Mouse (Mus musculus) retina, embryonic 14.5 days (tissue): ENCODE data around the gene Olfr372.
"Not testable (repeated sequence)": the region's sequence is repeated elsewhere in the genome, so short reads cannot be mapped to it uniquely, and the experiment has no call there.

ENCODE experiments used
- DNase-seq: peaks from one replicate; pipeline ENCODE4 v3.0.0-alpha.2; 2015; ENCODE audit warnings: low spot score

Olfr372 gene

GRCm38 (mm10) chr8:72040918-72041317, at the start of gene Olfr372:
TSS of gene Olfr372 (plus strand) at chr8:72041218.
- DNase-seq, result not testable (repeated sequence)

GRCm38 (mm10) chr8:71999434-71999833, 41.6 kb upstream of the Olfr372 start:
- no peak for DNase-seq

- DNase-seq, result no peak
Observed at GRCm38 (mm10) chr8:72000223-72000622, 40.8 kb upstream of the Olfr372 start.

- DNase-seq, result no peak
Observed at GRCm38 (mm10) chr8:72002942-72003341, 38.1 kb upstream of the Olfr372 start.

GRCm38 (mm10) chr8:72005912-72006311, 35.1 kb upstream of the Olfr372 start:
- no peak for DNase-seq

GRCm38 (mm10) chr8:72006763-72007162, 34.3 kb upstream of the Olfr372 start:
- DNase-seq, result no peak

- DNase-seq, result peak; percentile 0
Observed at GRCm38 (mm10) chr8:72008134-72008641, 32.8 kb upstream of the Olfr372 start.

- DNase-seq, result peak; percentile 0
Observed at GRCm38 (mm10) chr8:72009473-72009872, 31.5 kb upstream of the Olfr372 start, which contains the start of gene Cyp4f18. TSS of gene Cyp4f18 (minus strand) at chr8:72009626.

- not testable (repeated sequence) for DNase-seq
Observed at GRCm38 (mm10) chr8:72013506-72014228, 27.4 kb upstream of the Olfr372 start.

GRCm38 (mm10) chr8:72017339-72017738, 23.7 kb upstream of the Olfr372 start:
- not testable (repeated sequence) for DNase-seq

- DNase-seq, result no peak
Observed at GRCm38 (mm10) chr8:72018141-72018540, 22.9 kb upstream of the Olfr372 start.

GRCm38 (mm10) chr8:72019022-72019421, 22.0 kb upstream of the Olfr372 start:
- DNase-seq, result not testable (repeated sequence)

GRCm38 (mm10) chr8:72019816-72020215, 21.2 kb upstream of the Olfr372 start:
- DNase-seq, result no peak

GRCm38 (mm10) chr8:72024886-72025285, 16.1 kb upstream of the Olfr372 start:
- not testable (repeated sequence) for DNase-seq

- not testable (repeated sequence) for DNase-seq
Observed at GRCm38 (mm10) chr8:72032926-72033325, 8.1 kb upstream of the Olfr372 start.

- DNase-seq, result no peak
Observed at GRCm38 (mm10) chr8:72042493-72042892, 1.5 kb downstream of the Olfr372 start.

GRCm38 (mm10) chr8:72054633-72055032, 13.6 kb downstream of the Olfr372 start:
- peak; percentile 1 for DNase-seq

GRCm38 (mm10) chr8:72057643-72058042, 16.6 kb downstream of the Olfr372 start:
- not testable (repeated sequence) for DNase-seq

GRCm38 (mm10) chr8:72066819-72067399, 25.9 kb downstream of the Olfr372 start:
- not testable (repeated sequence) for DNase-seq

- DNase-seq, result not testable (repeated sequence)
Observed at GRCm38 (mm10) chr8:72082877-72083276, 41.9 kb downstream of the Olfr372 start, which contains the start of gene Olfr373. TSS of gene Olfr373 (plus strand) at chr8:72083177.

- DNase-seq, result no peak
Observed at GRCm38 (mm10) chr8:72084744-72085143, 43.7 kb downstream of the Olfr372 start.

GRCm38 (mm10) chr8:72087611-72088010, 46.6 kb downstream of the Olfr372 start:
- DNase-seq, result not testable (repeated sequence)

- not testable (repeated sequence) for DNase-seq
Observed at GRCm38 (mm10) chr8:72096721-72097120, 55.7 kb downstream of the Olfr372 start.
